Mouse (Mus musculus) urinary bladder, adult 2 months (tissue): Measurements from ENCODE around the gene Gm11009. TPM values are rescaled to one million over a fixed set of nuclear protein-coding genes. Genes with fewer than 3 reads are reported as not detected.
"Not testable (repeated sequence)": the region's sequence is repeated elsewhere in the genome, so short reads cannot be mapped to it uniquely, and the experiment has no call there.

ENCODE experiments used
- DNase-seq: peaks from one replicate; pipeline ENCODE4 v3.0.0; 2022; ENCODE audit warnings: low spot score
- polyA plus RNA-seq: library from polyadenylated mRNA; depleted of rRNA; stranded (reverse); fragments of >200 nt; gene quantifications from 2 replicates; pipeline ENCODE4 v1.2.3, GENCODE M21; 2012; rRNA removed

Gm11009 gene
- polyA plus RNA-seq, result not detected in 2 replicates

DNA sequence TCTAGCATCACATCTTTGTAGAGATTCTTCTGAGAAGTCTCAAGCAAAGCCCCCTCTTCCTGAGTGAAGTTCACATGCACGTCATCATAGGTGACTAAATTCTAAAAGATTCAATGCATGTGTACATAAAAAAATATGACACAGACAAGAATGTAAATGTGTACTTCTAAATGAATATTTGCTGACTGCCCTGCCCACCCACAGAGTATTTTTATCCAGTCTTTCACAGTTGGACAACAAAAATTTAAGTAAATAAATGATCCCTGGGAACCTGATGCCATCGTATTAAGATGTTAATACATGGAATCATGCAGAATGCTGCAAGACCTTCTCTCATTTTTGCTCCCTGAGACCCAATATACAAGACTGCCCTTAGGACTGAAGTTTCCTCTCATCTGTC, at the start of gene Gm11009:
Gm11009 (minus strand) TSS at position 101 of the 400 bp plus-strand sequence.
- DNase-seq, result not testable (repeated sequence)

Other genes with a start within 250 kb of the Gm11009 start
- 1.9 and 5.8 TPM in 2 replicates for gene Gm2004, start 169.7 kb downstream of the Gm11009 start, polyA plus RNA-seq
- gene 2210418O10Rik, start 92.9 kb downstream of the Gm11009 start, polyA plus RNA-seq, result 4.3 and 15.3 TPM in 2 replicates
- 3.1 and 3.5 TPM in 2 replicates for gene Gm14435, start 104.1 kb upstream of the Gm11009 start, polyA plus RNA-seq
- gene Gm14434, start 167.3 kb upstream of the Gm11009 start, polyA plus RNA-seq, result 9.8 and 13.6 TPM in 2 replicates
- not detected in 2 replicates for gene Zfp967, start 201.6 kb upstream of the Gm11009 start, polyA plus RNA-seq